Mouse (Mus musculus) brown adipose tissue, adult 24 weeks (tissue): ENCODE measurements around the gene Tmem53. TPM values are rescaled to one million over a fixed set of nuclear protein-coding genes. Genes with fewer than 3 reads are reported as not detected.

ENCODE experiments used
- H3K27ac ChIP-seq: fragments of 200-500 bp; replicated peaks from 2 replicates; pipeline ENCODE4 v1.5.1; 2012; ENCODE audit warnings: low read depth, mild to moderate bottlenecking, low read length
- H3K4me1 ChIP-seq: fragments of 200-500 bp; 2 replicates; pipeline ENCODE4 v1.6.1; 2012; ENCODE audit warnings: low read length, mixed read lengths; ENCODE audit not compliant: control insufficient read depth, insufficient read depth, insufficient read length
- H3K4me3 ChIP-seq: fragments of 200-500 bp; 2 replicates; pipeline ENCODE4 v1.5.1; 2012; ENCODE audit warnings: low read depth, mild to moderate bottlenecking, low read length, moderate library complexity; ENCODE audit not compliant: insufficient read depth
- polyA plus RNA-seq: library from polyadenylated mRNA; stranded (reverse); fragments of >200 nt; gene quantifications from 2 replicates; pipeline ENCODE4 v1.2.4, GENCODE M21; 2012; ENCODE audit not compliant: missing spikeins, insufficient read depth, insufficient read length

The Tmem53 gene
- 26.6 and 35.1 TPM in 2 replicates for polyA plus RNA-seq

GRCm38 (mm10) chr4:117251801-117252316, at the start of gene Tmem53, which contains the start of gene Armh1:
Gene Tmem53, plus strand, starts transcription at chr4:117251951.
Gene Armh1, minus strand, starts transcription at chr4:117252125.
- Histone ChIP-seq H3K27ac (peak within 1 kb of the TSS; percentile 88), H3K4me3 (peak within 1 kb of the TSS; percentile 77), H3K4me1 (no peaks in the 10 kb centered on the region; the same call in 1 of the 2 replicates)

- H3K27ac ChIP-seq, result no peak overlapping the region
- peak overlapping the region; percentile 52 for H3K4me3 ChIP-seq
These were observed 49.4 kb upstream of the Tmem53 start for GRCm38 (mm10) chr4:117202046-117202991.

GRCm38 (mm10) chr4:117202992-117203354, 48.8 kb upstream of the Tmem53 start:
- Histone ChIP-seq H3K4me3 (no peak overlapping the region), H3K4me1 (no peaks in the 10 kb centered on the region), H3K27ac (no peak overlapping the region)

More at GRCm38 (mm10) chr4:117202046-117202991, 49.4 kb upstream of the Tmem53 start:
- H3K4me1 ChIP-seq, result no peaks in the 10 kb centered on the region

GRCm38 (mm10) chr4:117209592-117209991, 42.2 kb upstream of the Tmem53 start:
- H3K4me3 ChIP-seq, result no peak overlapping the region
- H3K4me1 ChIP-seq, result no peaks in the 10 kb centered on the region

GRCm38 (mm10) chr4:117210147-117211074, 41.3 kb upstream of the Tmem53 start:
- H3K4me3 ChIP-seq, result peak overlapping the region; percentile 28; the same call in 1 of the 2 replicates
- H3K4me1 ChIP-seq, result no peaks in the 10 kb centered on the region
- H3K27ac ChIP-seq, result no peak overlapping the region

More at GRCm38 (mm10) chr4:117209592-117209991, 42.2 kb upstream of the Tmem53 start:
- no peak overlapping the region for H3K27ac ChIP-seq

- H3K4me1 ChIP-seq, result no peaks in the 10 kb centered on the region
- no peak overlapping the region for H3K4me3 ChIP-seq
- no peak overlapping the region for H3K27ac ChIP-seq
These were observed 37.5 kb upstream of the Tmem53 start for GRCm38 (mm10) chr4:117214250-117214649.

- Histone ChIP-seq H3K27ac (no peak overlapping the region), H3K4me1 (no peaks in the 10 kb centered on the region), H3K4me3 (no peak overlapping the region)
These were observed 34.7 kb upstream of the Tmem53 start for GRCm38 (mm10) chr4:117217029-117217428.

GRCm38 (mm10) chr4:117218517-117219219, 33.1 kb upstream of the Tmem53 start:
- Histone ChIP-seq H3K4me1 (no peaks in the 10 kb centered on the region), H3K27ac (no peak overlapping the region), H3K4me3 (no peak overlapping the region)

GRCm38 (mm10) chr4:117220741-117221515, 30.8 kb upstream of the Tmem53 start:
- no peak overlapping the region for H3K27ac ChIP-seq
- no peaks in the 10 kb centered on the region for H3K4me1 ChIP-seq
- no peak overlapping the region for H3K4me3 ChIP-seq

GRCm38 (mm10) chr4:117221836-117222235, 29.9 kb upstream of the Tmem53 start:
- Histone ChIP-seq H3K27ac (no peak overlapping the region), H3K4me1 (no peaks in the 10 kb centered on the region), H3K4me3 (no peak overlapping the region)

GRCm38 (mm10) chr4:117223001-117223400, 28.8 kb upstream of the Tmem53 start:
- Histone ChIP-seq H3K4me1 (no peaks in the 10 kb centered on the region), H3K27ac (no peak overlapping the region), H3K4me3 (no peak overlapping the region)

GRCm38 (mm10) chr4:117224122-117224521, 27.6 kb upstream of the Tmem53 start:
- Histone ChIP-seq H3K4me1 (no peaks in the 10 kb centered on the region), H3K27ac (no peak overlapping the region), H3K4me3 (no peak overlapping the region)

- Histone ChIP-seq H3K4me1 (no peaks in the 10 kb centered on the region), H3K27ac (no peak overlapping the region), H3K4me3 (no peak overlapping the region)
These were observed 26.5 kb upstream of the Tmem53 start for GRCm38 (mm10) chr4:117225250-117225649.

- no peak overlapping the region for H3K4me3 ChIP-seq
- H3K27ac ChIP-seq, result no peak overlapping the region
- no peaks in the 10 kb centered on the region for H3K4me1 ChIP-seq
These were observed 22.2 kb upstream of the Tmem53 start for GRCm38 (mm10) chr4:117229590-117229989.
